Mouse (Mus musculus): ENCODE data around the gene Prim1.

DNA sequence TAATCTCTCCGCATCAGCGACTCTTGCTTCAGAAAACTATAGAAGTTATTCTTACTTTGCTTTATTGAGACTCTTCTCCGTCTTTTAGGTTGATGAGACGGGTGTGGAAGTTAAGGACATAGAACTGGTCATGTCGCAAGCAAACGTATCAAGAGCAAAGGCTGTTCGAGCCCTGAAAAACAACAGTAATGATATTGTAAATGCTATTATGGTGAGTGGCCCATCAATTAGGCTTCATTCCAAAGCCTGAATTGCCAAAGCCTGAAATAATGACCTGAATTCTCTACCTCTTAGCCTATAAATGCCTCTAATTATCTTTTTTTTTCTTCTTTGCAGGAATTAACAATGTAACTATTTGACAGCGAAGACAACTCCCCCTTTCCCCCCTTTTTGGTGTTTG lies 33.2 kb downstream of the Prim1 start:
- TF ChIP-seq CTCF (IDR thresholded peaks at IDR 0.05; ENCODE audit: low read depth, low read length): no peak
- no peak for TF ChIP-seq POLR2A (IDR thresholded peaks at IDR 0.05; ENCODE audit: insufficient read depth, low read length)
